Mouse (Mus musculus) adrenal gland, adult 10 weeks (tissue): ENCODE data around the gene Lrrc58. TPM values are rescaled to one million over a fixed set of nuclear protein-coding genes. Genes with fewer than 3 reads are reported as not detected.

Experiments
- polyA plus RNA-seq: library from polyadenylated mRNA; stranded (reverse); fragments of 350-450 nt; fragmentation: Illumina TruSeq; extraction: RNeasy Lipid Tissue Mini Kit (QIAGEN cat#74804); gene quantifications from one replicate; pipeline ENCODE4 v1.2.3, GENCODE M21; 2014; ENCODE audit warnings: low read depth, low replicate concordance

Lrrc58 gene
- 176 TPM for polyA plus RNA-seq

DNA sequence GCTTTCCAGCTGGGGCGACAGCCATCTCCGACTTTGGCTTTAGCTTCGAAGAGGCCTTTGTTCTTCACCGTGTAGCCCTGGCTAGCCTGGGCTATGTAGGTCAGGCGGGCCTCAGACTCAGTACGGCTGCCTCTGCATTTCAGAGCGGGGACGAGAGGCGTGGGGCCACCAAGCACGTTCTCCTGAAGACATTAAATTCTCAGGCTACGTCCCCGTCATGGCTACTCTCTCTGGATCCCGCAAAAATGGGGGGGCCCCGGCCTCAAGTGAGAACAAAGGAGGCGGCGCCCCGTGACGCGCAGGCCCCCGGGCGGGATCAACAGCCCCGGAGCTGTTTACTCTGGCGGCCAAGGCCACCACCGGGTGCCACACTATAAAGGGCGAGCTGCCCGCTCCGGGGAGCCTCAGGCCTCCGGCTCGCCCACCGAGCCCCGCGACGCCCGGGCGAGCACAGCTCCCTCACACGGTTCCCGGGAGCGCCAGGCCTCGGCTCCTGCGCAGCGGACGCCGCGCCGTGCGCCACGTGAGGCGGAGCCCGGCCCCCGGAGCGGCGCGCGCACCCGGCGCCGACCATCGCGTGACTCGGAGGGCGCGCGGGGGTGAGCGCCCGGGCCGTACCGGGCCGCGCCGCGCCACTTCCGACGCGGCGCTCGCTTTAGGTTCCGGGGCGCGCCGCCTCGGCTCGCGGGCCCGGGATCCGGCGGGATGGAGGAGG lies at the start of gene Lrrc58:
Gene Lrrc58, plus strand, starts transcription at position 599 of the 715 bp plus-strand sequence.

DNA sequence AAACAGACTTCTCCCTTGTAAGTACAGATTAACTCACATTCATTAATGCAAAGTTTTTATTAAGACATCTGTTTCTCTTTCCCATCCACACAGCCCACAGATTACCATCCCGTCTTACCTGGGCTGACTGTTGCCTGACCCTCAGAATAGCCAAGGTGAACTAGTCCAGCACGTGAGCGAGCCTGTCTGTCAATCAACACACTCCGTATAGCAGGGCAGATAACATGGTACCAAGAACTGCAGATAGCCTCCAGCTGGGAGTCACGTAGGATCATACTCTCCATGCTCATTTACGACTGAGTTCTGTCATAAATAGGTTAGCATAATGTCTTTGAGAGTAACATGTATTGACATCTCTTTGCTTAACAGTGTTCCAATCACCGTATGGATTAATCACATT lies 7.2 kb upstream of the Lrrc58 start, which contains the start of gene Gm36028:
Gene Gm36028, minus strand, starts transcription at position 118 of the 400 bp plus-strand sequence.

GRCm38 (mm10) chr16:37916138-37916817 lies 48.1 kb downstream of the Lrrc58 start, which contains the start of gene Gpr156:
Gpr156 (plus strand) TSS chr16:37916496.

Other genes starting within 250 kb of the Lrrc58 start
- 305 TPM for gene Ndufb4, start 213.9 kb upstream of the Lrrc58 start, polyA plus RNA-seq
- gene Fstl1, start 91.5 kb upstream of the Lrrc58 start, polyA plus RNA-seq: 36.8 TPM
- gene Gm36028, start 7.2 kb upstream of the Lrrc58 start, polyA plus RNA-seq: 0.58 TPM
- not detected for gene Gpr156, start 48.1 kb downstream of the Lrrc58 start, polyA plus RNA-seq
- gene Gsk3b, start 220.6 kb downstream of the Lrrc58 start, polyA plus RNA-seq: 88.5 TPM